Mouse (Mus musculus) kidney, postnatal 0 days (tissue): ENCODE measurements around the gene Med25. TPM values are rescaled to one million over a fixed set of nuclear protein-coding genes. Genes with fewer than 3 reads are reported as not detected.

ENCODE experiments used
- ATAC-seq: fragments of 200-750 bp; cut with Nextera tagmentation; replicated peaks from 2 replicates; pipeline ENCODE4 v1.8.0; 2017; ENCODE audit warnings: low read depth, moderate number of reproducible peaks, moderate TSS enrichment, moderate library complexity; ENCODE audit not compliant: low FRiP score
- DNase-seq: peaks from one replicate; pipeline ENCODE4 v3.0.0-alpha.2; 2016; ENCODE audit warnings: low spot score
- H3K27ac ChIP-seq: fragments of 300-500 bp; sonication (generic); 2 replicates; pipeline ENCODE4 v1.5.1; 2014; ENCODE audit warnings: mild to moderate bottlenecking
- H3K27me3 ChIP-seq: fragments of 300-500 bp; sonication (generic); 2 replicates; pipeline ENCODE4 v1.6.1; 2014; ENCODE audit warnings: low read length, mixed read lengths; ENCODE audit not compliant: insufficient read depth
- H3K36me3 ChIP-seq: fragments of 300-500 bp; sonication (generic); 2 replicates; pipeline ENCODE4 v1.6.1; 2014; ENCODE audit warnings: low read length, mixed read lengths; ENCODE audit not compliant: insufficient read depth
- H3K4me1 ChIP-seq: fragments of 300-500 bp; sonication (generic); replicated peaks from 2 replicates; pipeline ENCODE4 v1.6.1; 2014; ENCODE audit warnings: antibody characterized with exemption, low read length, mixed read lengths; ENCODE audit not compliant: insufficient read depth
- H3K4me2 ChIP-seq: fragments of 300-500 bp; sonication (generic); 2 replicates; pipeline ENCODE4 v1.6.1; 2014; ENCODE audit warnings: mild to moderate bottlenecking, low read length, moderate library complexity, mixed read lengths
- H3K4me3 ChIP-seq: fragments of 300-500 bp; sonication (generic); replicated peaks from 2 replicates; pipeline ENCODE4 v1.5.1; 2014; ENCODE audit warnings: low read depth, low read length
- H3K9ac ChIP-seq: fragments of 300-500 bp; sonication (generic); 2 replicates; pipeline ENCODE4 v1.6.1; 2014; ENCODE audit warnings: low read depth, low read length
- H3K9me3 ChIP-seq: fragments of 300-500 bp; sonication (generic); replicated peaks from 2 replicates; pipeline ENCODE4 v1.6.1; 2016; ENCODE audit warnings: low read length, inconsistent platforms, mixed read lengths
- CTCF ChIP-seq: IDR thresholded peaks from 2 replicates; pipeline ENCODE4 v1.5.1; 2016; ENCODE audit warnings: antibody characterized with exemption, low read depth, mild to moderate bottlenecking, moderate library complexity
- WGBS: fragments of 180-500 bp; shearing (Covaris S2); extraction: QIAGEN DNeasy Blood & Tissue Kit; methylation state at CpG from one replicate; pipeline ENCODE4 v1.1.7; 2014; 5-methylcytosine and 5-hydroxymethylcytosine counted together
- polyA plus RNA-seq: library from polyadenylated mRNA; unstranded; fragments of >200 nt; fragmentation: Nextera tagmentation; extraction: Ambion mirVana; gene quantifications from 2 replicates; pipeline ENCODE4 v1.2.1, GENCODE M21; 2015

Gene Med25
- polyA plus RNA-seq, 1 experiment from 2014 or later, result 91.4 TPM

GRCm38 (mm10) chr7:44919127-44919526, 26.6 kb upstream of the Med25 start:
- H3K4me2 ChIP-seq, result no peak overlapping the region
- H3K9ac ChIP-seq, result no peak overlapping the region
- H3K4me1 ChIP-seq, result no peaks in the 10 kb centered on the region
- H3K27ac ChIP-seq, result no peak overlapping the region
- no peaks in the 10 kb centered on the region for H3K27me3 ChIP-seq
- H3K4me3 ChIP-seq, result no peak overlapping the region
- no peak for TF ChIP-seq CTCF
- H3K36me3 ChIP-seq, result peaks cover 37% of the 10 kb centered on the region
- ATAC-seq (no peak), DNase-seq (no peak)
- no peaks in the 10 kb centered on the region for H3K9me3 ChIP-seq
- WGBS, result 89% methylated on average over 5 of the region's 5 CpGs

GRCm38 (mm10) chr7:44918219-44918618, 25.7 kb upstream of the Med25 start:
- no peaks in the 10 kb centered on the region for H3K27me3 ChIP-seq
- peaks cover 41% of the 10 kb centered on the region for H3K36me3 ChIP-seq
- no peak overlapping the region for H3K27ac ChIP-seq
- H3K4me3 ChIP-seq, result no peak overlapping the region
- WGBS, result 74% methylated on average over 3 of the region's 3 CpGs
- TF ChIP-seq CTCF, result no peak
- no peaks in the 10 kb centered on the region for H3K9me3 ChIP-seq
- DNase-seq (no peak), ATAC-seq (no peak)
- no peaks in the 10 kb centered on the region for H3K4me1 ChIP-seq
- no peak overlapping the region for H3K4me2 ChIP-seq
- H3K9ac ChIP-seq, result no peak overlapping the region

GRCm38 (mm10) chr7:44916881-44917280, 24.4 kb upstream of the Med25 start:
- Histone ChIP-seq H3K4me2 (no peak overlapping the region), H3K27me3 (no peaks in the 10 kb centered on the region), H3K27ac (no peak overlapping the region), H3K9ac (no peak overlapping the region), H3K4me3 (no peak overlapping the region), H3K4me1 (no peaks in the 10 kb centered on the region), H3K9me3 (no peaks in the 10 kb centered on the region), H3K36me3 (peaks cover 41% of the 10 kb centered on the region)
- TF ChIP-seq CTCF, result no peak
- 83% methylated on average over 4 of the region's 4 CpGs for WGBS
- ATAC-seq (no peak; the same call in 1 of the 2 replicates), DNase-seq (no peak)

GRCm38 (mm10) chr7:44916191-44916590, 23.7 kb upstream of the Med25 start:
- Histone ChIP-seq H3K27me3 (no peaks in the 10 kb centered on the region), H3K4me1 (no peaks in the 10 kb centered on the region), H3K9ac (no peak overlapping the region), H3K4me3 (no peak overlapping the region), H3K27ac (no peak overlapping the region), H3K4me2 (no peak overlapping the region), H3K36me3 (peaks cover 37% of the 10 kb centered on the region), H3K9me3 (no peaks in the 10 kb centered on the region)
- 70% methylated on average over 6 of the region's 6 CpGs for WGBS
- no peak for TF ChIP-seq CTCF
- no peak for ATAC-seq
- DNase-seq, result no peak

GRCm38 (mm10) chr7:44915314-44915713, 22.8 kb upstream of the Med25 start:
- no peak overlapping the region for H3K9ac ChIP-seq
- no peak overlapping the region for H3K4me2 ChIP-seq
- no peak for ATAC-seq
- whole genome bisulfite sequencing, result 90% methylated on average over 9 of the region's 9 CpGs
- H3K4me3 ChIP-seq, result no peak overlapping the region
- peaks cover 45% of the 10 kb centered on the region for H3K36me3 ChIP-seq
- H3K27me3 ChIP-seq, result no peaks in the 10 kb centered on the region
- no peak overlapping the region for H3K27ac ChIP-seq
- TF ChIP-seq CTCF, result no peak
- H3K4me1 ChIP-seq, result no peaks in the 10 kb centered on the region
- H3K9me3 ChIP-seq, result no peaks in the 10 kb centered on the region
- no peak for DNase-seq

GRCm38 (mm10) chr7:44914396-44914795, 21.9 kb upstream of the Med25 start:
- peaks cover 51% of the 10 kb centered on the region for H3K36me3 ChIP-seq
- no peaks in the 10 kb centered on the region for H3K9me3 ChIP-seq
- H3K27ac ChIP-seq, result no peak overlapping the region
- DNase-seq, result no peak
- no peak overlapping the region for H3K9ac ChIP-seq
- 84% methylated on average over 2 of the region's 2 CpGs for WGBS
- no peaks in the 10 kb centered on the region for H3K27me3 ChIP-seq
- H3K4me1 ChIP-seq, result no peaks in the 10 kb centered on the region
- no peak for ATAC-seq
- H3K4me3 ChIP-seq, result no peak overlapping the region
- no peak for TF ChIP-seq CTCF
- no peak overlapping the region for H3K4me2 ChIP-seq
